Mouse (Mus musculus): Measurements from ENCODE around the gene Limch1.

GRCm38 (mm10) chr5:66784624-66785361, 39.2 kb downstream of the Limch1 start:
- TF ChIP-seq CTCF (IDR thresholded peaks at IDR 0.05; ENCODE audit: low read depth) = no peak
- TF ChIP-seq EP300 (IDR thresholded peaks at IDR 0.05; ENCODE audit: low read depth) = no peak

Measured in liver, embryonic 14.5 days (tissue).